Mouse (Mus musculus) liver, adult 2 months (tissue): ENCODE results near the gene Zdhhc7.

Experiments used
- CTCF ChIP-seq: fragments of 200-500 bp; IDR thresholded peaks from 2 replicates; pipeline ENCODE4 v1.5.1; 2011; ENCODE audit warnings: low read depth, low read length, control low read depth
- POLR2A ChIP-seq: fragments of 200-500 bp; IDR thresholded peaks from 2 replicates; pipeline ENCODE4 v1.6.1; 2011; ENCODE audit warnings: low read length, control low read depth; ENCODE audit not compliant: insufficient read depth; ENCODE audit errors: extremely low read depth

GRCm38 (mm10) chr8:120119931-120120330 lies 18.6 kb upstream of the Zdhhc7 start:
- no peak for TF ChIP-seq CTCF
- no peak for TF ChIP-seq POLR2A
